Mouse (Mus musculus): Measurements from ENCODE around the gene Abca14. TPM values are rescaled to one million over a fixed set of nuclear protein-coding genes. Genes with fewer than 3 reads are reported as not detected.

The Abca14 gene
- polyA plus RNA-seq, 1 experiment from 2014 or later, result not detected

DNA sequence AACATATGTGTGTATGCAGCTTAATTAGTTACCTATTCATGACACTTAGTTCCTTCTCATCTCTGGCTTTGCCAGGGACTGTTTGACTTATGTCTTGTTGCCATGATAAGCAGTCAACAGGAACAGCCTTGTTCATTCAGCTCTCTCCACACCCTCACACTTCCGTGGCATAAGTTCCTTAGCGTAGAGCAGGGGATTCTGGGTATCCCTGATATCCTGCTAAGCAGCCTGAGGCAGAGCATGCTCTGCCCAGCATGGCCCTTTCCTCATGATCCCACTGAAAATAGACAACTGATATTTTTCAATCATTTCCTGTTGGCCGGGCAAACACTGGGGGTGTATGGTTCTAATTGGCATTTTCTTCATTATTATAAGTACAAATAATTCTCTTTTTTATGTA is 26.1 kb upstream of the Abca14 start:
- no peak overlapping the region for H3K27ac ChIP-seq (ENCODE audit: low read length)
- H3K36me3 ChIP-seq (ENCODE audit: control insufficient read depth, insufficient read depth, low read length), result no peaks in the 10 kb centered on the region
- H3K9ac ChIP-seq (ENCODE audit: low read length), result no peak overlapping the region
- H3K4me3 ChIP-seq (replicated peaks; ENCODE audit: low read length), result no peak overlapping the region
- H3K4me1 ChIP-seq (ENCODE audit: control insufficient read depth, insufficient read depth, low read length), result no peaks in the 10 kb centered on the region
- WGBS, result 83% methylated on average over 3 of the region's 3 CpGs
- no peak for ATAC-seq (ENCODE audit: insufficient read depth, low FRiP score)
- no peak overlapping the region for H3K4me2 ChIP-seq (ENCODE audit: low read depth, low read length)
- H3K9me3 ChIP-seq (replicated peaks; ENCODE audit: control insufficient read depth, low read length), result no peaks in the 10 kb centered on the region
- no peaks in the 10 kb centered on the region for H3K27me3 ChIP-seq (ENCODE audit: control insufficient read depth, insufficient read depth, low read length)

DNA sequence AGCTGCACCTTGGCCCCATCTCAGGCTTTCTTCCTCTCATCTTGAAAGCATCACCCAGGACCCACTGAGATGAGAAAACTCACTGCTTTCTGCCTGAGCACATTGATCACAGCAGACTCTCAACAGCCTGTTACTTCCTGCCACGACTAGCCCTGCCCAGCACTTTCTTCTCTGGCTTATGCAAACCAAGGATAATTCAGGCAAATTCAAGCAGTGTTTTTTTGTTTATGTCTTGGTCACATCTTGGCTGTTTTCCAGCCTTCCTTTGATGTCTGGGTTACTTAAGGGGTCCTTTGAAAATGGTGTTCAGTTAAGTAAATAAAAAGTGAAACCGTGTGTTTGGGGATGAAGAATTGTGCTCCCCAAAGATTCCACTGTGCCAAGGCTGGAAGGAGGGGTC is 24.8 kb upstream of the Abca14 start:
- no peaks in the 10 kb centered on the region for H3K4me1 ChIP-seq (ENCODE audit: control insufficient read depth, insufficient read depth, low read length)
- no peak for ATAC-seq (ENCODE audit: insufficient read depth, low FRiP score)
- H3K27ac ChIP-seq (ENCODE audit: low read length), result no peak overlapping the region
- H3K36me3 ChIP-seq (ENCODE audit: control insufficient read depth, insufficient read depth, low read length), result no peaks in the 10 kb centered on the region
- 17% methylated on average over 2 of the region's 2 CpGs for WGBS
- H3K9me3 ChIP-seq (replicated peaks; ENCODE audit: control insufficient read depth, low read length), result no peaks in the 10 kb centered on the region
- no peak overlapping the region for H3K9ac ChIP-seq (ENCODE audit: low read length)
- H3K4me2 ChIP-seq (ENCODE audit: low read depth, low read length), result no peak overlapping the region
- H3K4me3 ChIP-seq (replicated peaks; ENCODE audit: low read length), result no peak overlapping the region
- no peaks in the 10 kb centered on the region for H3K27me3 ChIP-seq (ENCODE audit: control insufficient read depth, insufficient read depth, low read length)

GRCm38 (mm10) chr7:120180547-120180946 is 23.2 kb upstream of the Abca14 start:
- H3K4me1 ChIP-seq (ENCODE audit: control insufficient read depth, insufficient read depth, low read length), result no peaks in the 10 kb centered on the region
- H3K36me3 ChIP-seq (ENCODE audit: control insufficient read depth, insufficient read depth, low read length), result no peaks in the 10 kb centered on the region
- WGBS, result 74% methylated on average over 5 of the region's 5 CpGs
- H3K9me3 ChIP-seq (replicated peaks; ENCODE audit: control insufficient read depth, low read length), result no peaks in the 10 kb centered on the region
- no peak overlapping the region for H3K27ac ChIP-seq (ENCODE audit: low read length)
- no peak overlapping the region for H3K9ac ChIP-seq (ENCODE audit: low read length)
- H3K27me3 ChIP-seq (ENCODE audit: control insufficient read depth, insufficient read depth, low read length), result no peaks in the 10 kb centered on the region
- no peak overlapping the region for H3K4me3 ChIP-seq (replicated peaks; ENCODE audit: low read length)
- ATAC-seq (ENCODE audit: insufficient read depth, low FRiP score), result no peak
- H3K4me2 ChIP-seq (ENCODE audit: low read depth, low read length), result no peak overlapping the region

- Histone ChIP-seq H3K9ac (ENCODE audit: low read length) (no peak overlapping the region), H3K27me3 (ENCODE audit: control insufficient read depth, insufficient read depth, low read length) (no peaks in the 10 kb centered on the region), H3K4me1 (ENCODE audit: control insufficient read depth, insufficient read depth, low read length) (no peaks in the 10 kb centered on the region), H3K9me3 (replicated peaks; ENCODE audit: control insufficient read depth, low read length) (no peaks in the 10 kb centered on the region), H3K27ac (ENCODE audit: low read length) (no peak overlapping the region), H3K4me2 (ENCODE audit: low read depth, low read length) (no peak overlapping the region), H3K36me3 (ENCODE audit: control insufficient read depth, insufficient read depth, low read length) (no peaks in the 10 kb centered on the region), H3K4me3 (replicated peaks; ENCODE audit: low read length) (no peak overlapping the region)
- 87% methylated on average over 4 of the region's 4 CpGs for WGBS
- no peak for ATAC-seq (ENCODE audit: insufficient read depth, low FRiP score)
Measured at GRCm38 (mm10) chr7:120181401-120182230, 22.1 kb upstream of the Abca14 start.

DNA sequence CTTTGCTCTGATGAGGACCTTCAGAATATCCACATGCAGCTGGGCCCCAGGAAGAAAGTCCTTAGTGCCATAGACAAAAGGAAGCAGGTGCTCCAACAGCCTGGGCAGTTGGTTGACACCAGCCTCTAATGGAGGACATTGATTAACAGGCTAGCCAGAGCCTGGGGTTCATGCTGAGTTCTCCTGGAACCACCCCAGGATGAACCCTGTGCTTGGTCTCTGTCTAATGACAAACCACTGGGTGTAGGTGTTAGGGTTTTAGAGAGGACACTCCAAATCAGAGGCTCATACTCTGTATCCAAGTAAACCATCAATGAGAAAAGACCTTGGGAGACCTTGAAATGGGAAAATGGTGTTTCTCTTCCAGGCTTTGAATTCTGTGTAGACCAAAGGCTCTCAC is 20.9 kb upstream of the Abca14 start:
- no peaks in the 10 kb centered on the region for H3K27me3 ChIP-seq (ENCODE audit: control insufficient read depth, insufficient read depth, low read length)
- no peak overlapping the region for H3K27ac ChIP-seq (ENCODE audit: low read length)
- H3K36me3 ChIP-seq (ENCODE audit: control insufficient read depth, insufficient read depth, low read length), result no peaks in the 10 kb centered on the region
- H3K4me1 ChIP-seq (ENCODE audit: control insufficient read depth, insufficient read depth, low read length), result no peaks in the 10 kb centered on the region
- ATAC-seq (ENCODE audit: insufficient read depth, low FRiP score), result no peak
- no peak overlapping the region for H3K4me2 ChIP-seq (ENCODE audit: low read depth, low read length)
- H3K9me3 ChIP-seq (replicated peaks; ENCODE audit: control insufficient read depth, low read length), result no peaks in the 10 kb centered on the region
- no peak overlapping the region for H3K4me3 ChIP-seq (replicated peaks; ENCODE audit: low read length)
- H3K9ac ChIP-seq (ENCODE audit: low read length), result no peak overlapping the region

DNA sequence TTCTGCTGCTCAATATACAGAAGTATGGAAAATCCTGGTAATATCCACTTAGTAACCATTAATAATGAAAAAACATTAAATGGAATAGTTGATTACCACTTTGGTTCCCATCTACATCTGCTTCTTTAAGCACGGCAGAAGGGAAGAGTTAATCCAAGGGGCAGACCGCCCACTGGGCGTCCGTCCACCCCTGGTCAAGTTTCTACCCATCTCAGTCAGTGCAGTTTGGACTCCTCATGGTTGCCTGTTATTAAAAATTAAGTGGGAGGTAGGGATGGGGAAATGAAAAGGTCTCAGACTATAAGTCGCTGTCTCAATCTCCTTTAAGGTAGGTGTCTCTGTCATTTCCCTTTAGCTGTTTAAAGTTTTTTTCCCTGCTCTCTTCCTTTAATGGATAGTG is 14.8 kb upstream of the Abca14 start:
- ATAC-seq (ENCODE audit: insufficient read depth, low FRiP score), result no peak
- no peaks in the 10 kb centered on the region for H3K9me3 ChIP-seq (replicated peaks; ENCODE audit: control insufficient read depth, low read length)
- no peak overlapping the region for H3K9ac ChIP-seq (ENCODE audit: low read length)
- no peak overlapping the region for H3K4me3 ChIP-seq (replicated peaks; ENCODE audit: low read length)
- H3K4me2 ChIP-seq (ENCODE audit: low read depth, low read length), result no peak overlapping the region
- WGBS, result 87% methylated on average over 5 of the region's 5 CpGs
- H3K4me1 ChIP-seq (ENCODE audit: control insufficient read depth, insufficient read depth, low read length), result no peaks in the 10 kb centered on the region; the same call in 1 of the 2 replicates
- no peak overlapping the region for H3K27ac ChIP-seq (ENCODE audit: low read length)
- H3K27me3 ChIP-seq (ENCODE audit: control insufficient read depth, insufficient read depth, low read length), result no peaks in the 10 kb centered on the region
- no peaks in the 10 kb centered on the region for H3K36me3 ChIP-seq (ENCODE audit: control insufficient read depth, insufficient read depth, low read length)

DNA sequence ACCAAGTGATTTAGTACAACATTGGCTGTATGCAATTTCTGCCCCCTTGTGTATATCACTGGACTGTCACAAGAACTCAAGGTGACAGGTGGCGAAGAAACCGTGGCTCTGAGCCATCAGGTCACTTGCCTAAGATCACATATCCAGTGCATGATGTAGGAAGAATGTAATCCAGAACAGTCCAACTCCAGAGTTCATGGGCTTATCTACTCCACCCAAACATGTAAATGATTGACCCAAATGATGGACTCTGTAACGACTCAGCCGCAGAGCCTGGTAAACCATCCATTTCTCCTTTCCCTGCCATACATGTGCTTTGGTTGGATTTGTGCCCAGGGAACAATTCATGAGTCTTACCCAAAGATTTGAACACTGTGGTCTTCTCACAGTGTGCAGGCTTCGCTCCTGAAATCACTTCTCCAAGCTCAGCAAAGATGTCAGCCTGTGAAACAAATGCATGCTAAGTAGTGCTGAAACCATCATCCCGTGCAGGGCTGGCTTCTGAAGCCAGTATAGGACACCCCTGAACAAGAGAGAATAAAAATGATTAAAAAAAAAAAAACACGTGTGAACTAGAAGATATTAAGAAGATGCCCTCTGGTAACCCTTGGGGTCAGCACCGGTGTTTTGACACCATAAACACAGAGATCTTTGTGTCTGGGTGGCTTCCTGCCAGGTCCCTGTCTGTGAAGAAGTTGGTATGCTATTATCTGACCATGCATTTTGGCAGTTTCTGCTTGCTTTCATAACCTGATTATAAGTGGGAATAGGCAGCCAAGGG is 14.2 kb upstream of the Abca14 start:
- Histone ChIP-seq H3K36me3 (ENCODE audit: control insufficient read depth, insufficient read depth, low read length) (no peaks in the 10 kb centered on the region), H3K9me3 (replicated peaks; ENCODE audit: control insufficient read depth, low read length) (no peaks in the 10 kb centered on the region), H3K4me2 (ENCODE audit: low read depth, low read length) (no peak overlapping the region), H3K9ac (ENCODE audit: low read length) (no peak overlapping the region), H3K27ac (ENCODE audit: low read length) (no peak overlapping the region), H3K4me1 (ENCODE audit: control insufficient read depth, insufficient read depth, low read length) (no peaks in the 10 kb centered on the region; the same call in 1 of the 2 replicates), H3K27me3 (ENCODE audit: control insufficient read depth, insufficient read depth, low read length) (no peaks in the 10 kb centered on the region), H3K4me3 (replicated peaks; ENCODE audit: low read length) (no peak overlapping the region)
- 57% methylated on average over 8 of the region's 8 CpGs for WGBS
- peak; percentile 75; the same call in 1 of the 2 replicates for ATAC-seq (ENCODE audit: insufficient read depth, low FRiP score)

DNA sequence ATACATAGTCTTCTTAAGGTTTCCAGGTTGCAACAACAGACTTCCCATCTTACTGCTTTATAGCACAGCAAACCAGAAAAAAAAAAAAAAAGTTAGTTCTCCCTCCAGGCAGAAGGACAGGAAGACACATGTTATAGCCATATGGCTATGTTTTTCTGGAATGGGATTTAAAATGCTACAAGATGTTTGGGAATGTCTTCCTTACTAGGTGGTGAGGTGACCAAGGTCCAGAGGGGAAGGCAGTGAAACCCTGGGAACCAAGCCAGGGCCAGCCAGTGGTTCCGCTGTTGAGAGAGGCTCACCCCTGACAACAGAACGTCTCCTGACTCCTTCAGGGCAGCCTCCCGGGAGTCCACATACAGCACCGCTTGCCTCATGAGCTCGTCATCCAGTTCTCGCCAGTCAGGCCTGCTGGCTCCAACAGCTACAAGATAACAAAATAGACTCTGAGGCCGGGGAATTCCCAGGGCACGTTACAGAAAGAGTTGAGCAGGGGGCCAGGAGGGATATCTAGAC is 13.6 kb upstream of the Abca14 start:
- ATAC-seq (ENCODE audit: insufficient read depth, low FRiP score), result 0 out of 2 replicates have a peak, but pooled peaks have one; percentile 40
- no peak overlapping the region for H3K9ac ChIP-seq (ENCODE audit: low read length)
- 53% methylated on average over 8 of the region's 8 CpGs for WGBS
- H3K4me3 ChIP-seq (replicated peaks; ENCODE audit: low read length), result no peak overlapping the region
- no peaks in the 10 kb centered on the region; the same call in 1 of the 2 replicates for H3K4me1 ChIP-seq (ENCODE audit: control insufficient read depth, insufficient read depth, low read length)
- no peaks in the 10 kb centered on the region for H3K36me3 ChIP-seq (ENCODE audit: control insufficient read depth, insufficient read depth, low read length)
- H3K27ac ChIP-seq (ENCODE audit: low read length), result no peak overlapping the region
- H3K9me3 ChIP-seq (replicated peaks; ENCODE audit: control insufficient read depth, low read length), result no peaks in the 10 kb centered on the region
- no peaks in the 10 kb centered on the region for H3K27me3 ChIP-seq (ENCODE audit: control insufficient read depth, insufficient read depth, low read length)
- H3K4me2 ChIP-seq (ENCODE audit: low read depth, low read length), result no peak overlapping the region

DNA sequence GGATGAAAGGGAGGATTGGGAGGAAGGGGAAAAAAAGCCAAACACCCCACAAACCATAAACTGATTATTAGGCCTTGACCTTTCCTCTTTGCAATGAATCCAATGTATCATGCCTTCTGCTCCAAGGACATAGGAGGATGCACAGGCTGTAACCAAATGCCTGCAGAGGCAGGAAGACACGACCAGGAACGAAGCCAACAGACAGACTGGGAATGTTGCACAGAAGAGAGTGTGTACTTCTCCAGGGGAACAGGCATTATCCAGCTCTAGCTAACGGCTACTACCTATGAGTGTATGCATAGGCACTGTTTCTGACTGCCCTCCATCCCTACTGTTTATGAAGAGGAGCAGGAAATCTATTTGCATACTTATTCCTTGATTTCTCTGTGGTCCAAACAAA is 11.6 kb upstream of the Abca14 start:
- no peak overlapping the region for H3K4me3 ChIP-seq (replicated peaks; ENCODE audit: low read length)
- no peak overlapping the region for H3K9ac ChIP-seq (ENCODE audit: low read length)
- no peaks in the 10 kb centered on the region for H3K9me3 ChIP-seq (replicated peaks; ENCODE audit: control insufficient read depth, low read length)
- no peaks in the 10 kb centered on the region for H3K36me3 ChIP-seq (ENCODE audit: control insufficient read depth, insufficient read depth, low read length)
- H3K4me2 ChIP-seq (ENCODE audit: low read depth, low read length), result no peak overlapping the region
- ATAC-seq (ENCODE audit: insufficient read depth, low FRiP score), result no peak
- H3K4me1 ChIP-seq (ENCODE audit: control insufficient read depth, insufficient read depth, low read length), result no peaks in the 10 kb centered on the region; the same call in 1 of the 2 replicates
- H3K27ac ChIP-seq (ENCODE audit: low read length), result no peak overlapping the region
- 40% methylated on average over 3 of the region's 3 CpGs for WGBS
- H3K27me3 ChIP-seq (ENCODE audit: control insufficient read depth, insufficient read depth, low read length), result no peaks in the 10 kb centered on the region
